Mouse (Mus musculus) adrenal gland, adult 2 months (tissue): ENCODE results near the gene Gm973. TPM values are rescaled to one million over a fixed set of nuclear protein-coding genes. Genes with fewer than 3 reads are reported as not detected.

Source experiments
- DNase-seq: peaks from one replicate; pipeline ENCODE4 v3.0.0; 2021
- polyA plus RNA-seq: library from polyadenylated mRNA; depleted of rRNA; stranded (reverse); fragments of >200 nt; gene quantifications from 2 replicates; pipeline ENCODE4 v1.2.3, GENCODE M21; 2012
- total RNA-seq, 2 experiments: library from RNA; stranded (reverse); gene quantifications; 2 replicates each; pipeline ENCODE4 v1.2.3; 2021

The Gm973 gene
- total and polyA plus RNA-seq, 3 experiments = 0.83 to 40.9 (median 1.4) TPM

- no peak for DNase-seq
Observed at GRCm38 (mm10) chr1:59491517-59491916, 24.5 kb upstream of the Gm973 start.

- no peak for DNase-seq
Observed at GRCm38 (mm10) chr1:59492432-59492831, 23.6 kb upstream of the Gm973 start.

GRCm38 (mm10) chr1:59495970-59496369 is 20.1 kb upstream of the Gm973 start:
- DNase-seq = no peak

DNA sequence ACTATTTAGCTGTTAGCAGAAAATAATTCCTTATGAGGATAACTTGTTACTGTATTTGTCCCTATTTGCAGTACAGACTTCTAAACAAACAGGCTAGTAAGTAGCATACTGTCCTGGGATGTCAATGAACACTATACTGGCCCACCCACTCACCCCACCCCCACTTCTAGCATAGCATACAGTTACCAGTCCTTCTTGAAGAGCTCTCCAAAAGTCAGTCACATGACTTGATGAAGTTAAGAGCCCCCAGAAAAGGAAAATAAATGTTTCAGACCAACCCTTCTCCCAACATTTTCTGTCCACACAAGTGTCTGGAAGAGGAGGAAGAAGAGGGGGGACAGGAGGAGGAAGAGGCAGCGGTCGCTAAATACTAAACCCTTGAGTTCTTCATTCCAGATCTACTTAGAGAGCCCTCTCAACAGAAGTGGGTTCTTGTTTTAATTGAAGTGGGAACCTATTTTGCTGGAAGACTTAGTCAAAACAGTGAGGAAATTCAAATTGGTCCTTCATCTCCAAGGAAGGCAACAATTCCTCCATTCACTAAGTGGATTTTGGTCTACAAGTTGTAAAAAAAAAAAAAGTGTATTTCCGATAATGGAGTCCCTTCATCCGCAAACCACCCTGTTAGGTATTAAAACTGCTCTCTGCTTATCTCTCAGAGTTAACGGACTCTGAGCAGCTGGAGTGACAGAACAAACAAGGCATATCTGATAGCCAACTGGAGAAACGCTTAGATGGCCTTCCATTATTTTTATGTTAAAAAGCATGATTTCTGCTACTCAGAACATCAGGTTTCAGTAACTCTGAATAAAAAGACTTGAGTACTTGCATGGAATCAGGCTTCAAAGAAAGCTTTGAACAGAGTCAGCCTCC is 18.1 kb upstream of the Gm973 start:
- no peak for DNase-seq

GRCm38 (mm10) chr1:59499327-59499726 is 16.7 kb upstream of the Gm973 start:
- peak; percentile 21 for DNase-seq

GRCm38 (mm10) chr1:59502355-59502754 is 13.7 kb upstream of the Gm973 start:
- no peak for DNase-seq

- no peak for DNase-seq
Observed at GRCm38 (mm10) chr1:59503659-59504301, 12.3 kb upstream of the Gm973 start.

DNA sequence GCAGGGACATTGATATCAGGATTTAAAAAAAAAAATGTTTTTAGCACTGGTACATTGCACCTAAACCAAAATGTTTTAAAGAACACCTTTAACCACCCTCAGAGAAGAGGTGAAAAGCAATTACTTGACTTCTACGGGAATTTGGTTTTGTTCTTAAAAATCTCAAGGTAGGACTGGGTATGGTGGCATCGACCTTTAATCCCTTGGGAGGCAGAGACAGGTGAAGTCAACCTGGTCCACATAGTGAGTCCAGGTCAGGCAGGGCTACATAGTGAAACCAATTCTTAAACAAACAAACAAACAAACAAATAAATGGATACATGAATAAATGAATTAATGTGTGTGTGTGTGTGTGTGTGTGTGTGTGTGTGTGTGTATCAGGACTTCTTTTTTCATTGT is 11.8 kb upstream of the Gm973 start:
- no peak for DNase-seq

- DNase-seq = no peak
Observed at GRCm38 (mm10) chr1:59508463-59509139, 7.5 kb upstream of the Gm973 start.

DNA sequence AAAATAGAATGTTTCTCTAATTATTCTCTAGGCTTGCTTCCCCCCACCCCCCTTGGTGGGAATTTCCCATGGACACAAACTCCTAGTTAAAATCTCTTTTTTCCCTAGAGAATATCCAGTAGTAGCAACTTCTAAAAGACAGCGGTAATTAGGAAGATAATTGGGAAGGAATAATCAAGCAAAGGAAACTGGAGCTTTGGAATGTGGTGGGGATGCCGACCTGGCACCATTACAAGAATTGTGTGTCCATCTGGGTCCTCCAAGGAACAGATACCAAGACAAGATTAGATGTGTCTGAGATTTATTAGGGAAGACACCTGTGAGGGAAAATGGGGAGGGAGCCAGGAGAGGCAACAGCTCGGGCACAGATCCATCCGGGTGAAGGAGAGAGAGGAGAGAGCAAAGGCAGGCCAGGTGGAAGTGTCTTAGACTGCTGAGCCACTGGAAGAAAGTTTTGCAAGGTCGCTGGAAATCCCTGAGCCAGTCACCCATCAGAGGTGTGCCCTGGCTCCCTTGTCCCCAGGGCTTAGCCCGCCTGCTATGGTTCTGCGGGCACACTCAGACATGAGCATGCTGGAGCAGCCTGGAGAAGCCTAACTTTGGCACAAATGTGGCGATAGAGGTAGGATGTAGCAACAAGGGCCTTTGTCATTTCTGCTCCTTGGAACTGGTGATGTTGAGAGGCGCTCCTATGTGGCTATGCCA is 4.3 kb upstream of the Gm973 start:
- DNase-seq = no peak

GRCm38 (mm10) chr1:59520226-59520837 is 4.3 kb downstream of the Gm973 start:
- DNase-seq = no peak

DNA sequence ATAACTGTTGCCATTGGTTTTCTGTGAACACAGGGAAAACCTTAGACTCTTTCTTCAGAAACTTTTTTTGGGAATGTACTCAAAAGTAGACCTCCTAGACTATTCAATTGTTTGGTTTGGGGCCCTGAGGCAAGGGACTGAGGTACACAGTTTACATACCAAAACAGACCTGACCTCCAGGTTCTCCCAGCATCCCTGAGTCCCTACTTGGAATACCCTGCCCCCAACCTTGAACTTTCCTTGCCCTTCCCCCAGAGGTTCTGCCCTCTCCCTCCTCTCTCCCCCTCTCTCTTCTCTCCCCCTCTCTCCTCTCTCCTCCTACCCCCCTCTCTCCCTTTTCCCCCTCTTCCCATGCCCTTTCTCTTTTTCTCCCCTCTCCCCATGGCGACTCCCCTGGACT is 6.4 kb downstream of the Gm973 start:
- no peak for DNase-seq

DNA sequence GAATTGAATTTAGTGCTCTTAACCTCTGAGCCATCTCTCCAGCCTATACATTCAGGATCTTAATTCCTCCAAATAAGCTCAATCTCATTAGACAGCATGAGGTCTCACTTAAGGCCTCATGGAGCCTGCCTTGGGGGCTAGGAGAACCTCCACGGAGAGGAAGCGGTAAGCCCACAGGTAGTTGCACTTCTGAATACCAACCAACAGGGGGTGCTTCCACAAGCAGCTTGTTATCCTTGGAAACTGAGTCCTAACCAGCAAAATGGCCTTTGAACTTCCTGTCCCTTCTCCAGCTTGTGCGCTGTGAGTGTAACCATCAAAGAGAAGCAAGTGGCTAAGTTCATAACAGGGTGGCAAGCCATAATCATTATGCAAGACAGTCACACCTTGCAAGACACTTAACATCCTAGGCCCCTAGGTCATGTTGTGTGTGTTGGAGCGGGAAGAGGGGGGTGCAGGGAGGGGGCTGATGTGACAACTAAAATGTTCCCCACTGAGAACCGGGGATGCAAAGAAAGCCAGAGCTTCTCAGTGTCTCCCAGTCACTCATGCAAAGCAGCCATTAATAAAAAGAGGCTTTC is 7.4 kb downstream of the Gm973 start:
- no peak for DNase-seq

DNA sequence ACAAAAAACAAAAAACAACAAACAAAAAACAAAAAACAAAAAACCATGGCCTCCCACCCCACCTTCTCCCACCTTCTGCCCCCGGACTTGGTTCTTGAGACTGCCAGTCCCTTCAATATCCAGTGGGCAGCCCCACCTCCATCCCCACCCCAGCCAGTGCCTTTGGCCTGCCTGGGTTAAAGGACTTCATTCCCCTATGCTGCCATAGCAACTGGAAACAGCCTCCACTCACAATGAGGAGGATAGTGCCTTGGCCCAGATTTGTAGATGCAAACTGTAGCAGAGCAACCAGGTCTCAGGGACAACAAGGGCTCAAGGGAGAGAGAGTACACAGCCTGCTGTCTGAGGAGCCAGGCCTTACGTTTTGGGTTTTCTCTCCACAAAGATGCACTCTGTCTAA is 8.0 kb downstream of the Gm973 start:
- no peak for DNase-seq

DNA sequence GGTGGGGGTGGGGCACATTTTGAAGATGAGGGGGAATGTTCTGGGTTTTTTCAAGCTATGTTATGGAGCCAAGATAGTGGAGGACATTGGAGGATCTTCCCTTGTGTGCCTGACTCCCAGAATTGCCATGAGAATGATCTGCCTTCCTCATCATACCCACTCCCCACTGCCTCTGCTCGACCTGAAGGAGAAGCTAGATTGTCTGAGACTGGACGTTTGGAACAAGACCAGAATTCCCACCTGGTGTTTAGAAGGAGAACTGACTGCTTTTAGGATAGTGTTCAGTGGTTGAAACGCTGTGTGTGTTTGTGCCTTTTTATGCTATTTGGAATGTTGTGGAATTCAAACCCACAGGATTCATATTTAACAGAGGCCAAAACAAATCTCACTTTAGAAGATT is 8.7 kb downstream of the Gm973 start:
- no peak for DNase-seq

GRCm38 (mm10) chr1:59527219-59527618 is 11.2 kb downstream of the Gm973 start:
- no peak for DNase-seq

GRCm38 (mm10) chr1:59534976-59535810 is 19.1 kb downstream of the Gm973 start:
- no peak for DNase-seq

DNA sequence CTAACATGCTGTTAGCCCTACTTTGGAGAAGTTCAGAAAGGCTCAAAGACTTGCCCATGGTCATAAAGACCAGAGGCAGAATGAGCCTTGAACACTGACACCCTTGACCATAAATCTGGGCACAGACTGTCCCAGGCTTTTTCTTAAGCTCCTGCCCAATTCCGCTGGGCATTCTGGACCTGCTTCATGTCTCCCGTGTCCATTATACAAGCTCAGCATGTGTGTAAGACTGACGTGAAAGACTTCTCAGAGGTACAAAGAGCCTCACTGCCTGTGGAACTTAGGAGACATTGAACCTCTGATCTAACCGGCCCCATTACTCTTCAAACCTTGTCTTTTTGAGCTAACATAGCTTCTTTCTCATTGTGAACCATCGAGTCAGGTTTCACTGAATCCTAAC is 22.3 kb downstream of the Gm973 start:
- DNase-seq = no peak

DNA sequence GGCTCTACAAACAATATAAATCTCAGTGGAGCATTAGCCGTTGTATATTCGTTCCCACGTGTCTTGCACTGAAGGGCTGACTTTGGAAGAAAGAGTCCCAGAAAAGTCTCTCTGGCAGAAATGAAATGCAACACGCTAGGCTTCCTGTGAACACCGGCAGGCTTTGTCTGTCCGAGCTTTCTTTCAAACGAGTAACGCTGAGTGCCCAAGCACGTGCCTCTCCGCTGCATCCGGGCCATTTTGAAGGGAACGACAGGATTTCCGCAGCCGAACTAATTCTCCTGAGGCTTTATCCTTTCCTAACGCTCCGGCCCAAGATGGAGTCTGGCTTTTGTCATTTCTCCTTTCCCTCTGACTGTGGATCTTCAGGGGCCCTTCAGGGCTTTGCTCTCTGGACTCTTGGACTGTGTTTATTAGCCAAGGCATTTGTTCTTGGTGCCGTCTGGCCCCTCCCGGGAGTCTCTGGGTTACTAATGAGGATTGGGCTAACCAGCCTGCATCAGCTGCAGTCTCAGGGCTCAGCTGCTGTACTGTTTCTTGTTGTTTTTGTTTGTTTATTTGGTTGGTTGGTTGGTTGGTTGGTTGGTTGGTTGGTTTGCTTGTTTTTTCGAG is 24.6 kb downstream of the Gm973 start:
- no peak for DNase-seq
